Mouse (Mus musculus) thymus, adult 2 months (tissue): ENCODE data around the gene Rab23. TPM values are rescaled to one million over a fixed set of nuclear protein-coding genes. Genes with fewer than 3 reads are reported as not detected.
A peak's percentile ranks its signal among the peaks of the same experiment; 100 is the strongest.

Experiments used
- DNase-seq: peaks from one replicate; pipeline ENCODE4 v3.0.0; 2021
- H3K27ac ChIP-seq: fragments of 200-500 bp; 2 replicates; pipeline ENCODE4 v1.5.1; 2012; ENCODE audit warnings: low read length, control low read depth; ENCODE audit not compliant: control insufficient read depth, insufficient read depth
- H3K27me3 ChIP-seq: fragments of 200-500 bp; 2 replicates; pipeline ENCODE4 v1.6.1; 2012; ENCODE audit warnings: mild to moderate bottlenecking, low read length, moderate library complexity, mixed read lengths; ENCODE audit not compliant: control insufficient read depth, insufficient read depth
- H3K36me3 ChIP-seq: fragments of 200-500 bp; 2 replicates; pipeline ENCODE4 v1.6.1; 2012; ENCODE audit warnings: mild to moderate bottlenecking, low read length, moderate library complexity; ENCODE audit not compliant: control insufficient read depth, insufficient read depth
- H3K4me1 ChIP-seq: fragments of 200-500 bp; replicated peaks from 2 replicates; pipeline ENCODE4 v1.6.1; 2012; ENCODE audit warnings: low read length; ENCODE audit not compliant: control insufficient read depth, insufficient read depth
- H3K4me3 ChIP-seq: fragments of 200-500 bp; 2 replicates; pipeline ENCODE4 v1.5.1; 2012; ENCODE audit warnings: mild to moderate bottlenecking, low read length, control low read depth, moderate library complexity; ENCODE audit not compliant: control insufficient read depth, insufficient read depth
- CTCF ChIP-seq: fragments of 200-500 bp; IDR thresholded peaks from 2 replicates; pipeline ENCODE4 v1.5.1; 2012; ENCODE audit warnings: mild to moderate bottlenecking, control low read depth, low read length, moderate library complexity, borderline replicate concordance; ENCODE audit not compliant: control insufficient read depth, poor library complexity, insufficient read depth; ENCODE audit errors: extremely low read depth
- POLR2A ChIP-seq: fragments of 200-500 bp; IDR thresholded peaks from 2 replicates; pipeline ENCODE4 v1.6.1; 2012; ENCODE audit warnings: mild to moderate bottlenecking, low read length, control low read depth, moderate library complexity; ENCODE audit not compliant: control insufficient read depth, poor library complexity, insufficient read depth; ENCODE audit errors: extremely low read depth
- WGBS: fragments of 180-500 bp; shearing (Covaris S2); methylation state at CpG from one replicate; pipeline ENCODE4 v1.1.7; 2018; 5-methylcytosine and 5-hydroxymethylcytosine counted together
- polyA plus RNA-seq: library from polyadenylated mRNA; depleted of rRNA; stranded (reverse); fragments of >200 nt; gene quantifications from 2 replicates; pipeline ENCODE4 v1.2.3, GENCODE M21; 2012

The Rab23 gene
- polyA plus RNA-seq, 1 experiment, result 3.4 TPM

DNA sequence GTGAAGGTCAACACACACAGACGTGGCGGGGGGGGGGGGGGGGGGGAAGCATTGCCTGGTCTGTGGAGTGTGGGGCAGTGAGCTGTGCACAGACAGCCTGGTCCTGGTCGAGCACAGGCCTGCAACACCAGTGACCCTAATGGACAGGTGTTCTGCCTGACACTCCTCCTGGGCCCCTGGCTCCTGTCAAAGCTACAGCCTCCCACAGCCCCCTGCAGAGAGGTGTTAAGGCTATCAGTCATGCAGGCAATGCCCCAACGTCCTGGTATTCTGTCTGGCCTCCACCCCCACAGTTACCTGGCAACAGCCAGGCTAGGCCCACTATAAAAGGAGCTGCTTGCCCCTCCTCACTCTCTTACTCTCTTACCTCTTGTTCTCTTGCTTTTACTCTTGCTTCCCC is 39.3 kb upstream of the Rab23 start:
- no peak for TF ChIP-seq CTCF
- no peak for TF ChIP-seq POLR2A
- H3K36me3 ChIP-seq, result no peaks in the 10 kb centered on the region
- no peaks in the 10 kb centered on the region for H3K27me3 ChIP-seq
- H3K27ac ChIP-seq, result no peak overlapping the region
- H3K4me3 ChIP-seq, result no peak overlapping the region
- DNase-seq, result no peak
- 88% methylated on average over 4 of the region's 4 CpGs for WGBS
- H3K4me1 ChIP-seq, result no peaks in the 10 kb centered on the region

DNA sequence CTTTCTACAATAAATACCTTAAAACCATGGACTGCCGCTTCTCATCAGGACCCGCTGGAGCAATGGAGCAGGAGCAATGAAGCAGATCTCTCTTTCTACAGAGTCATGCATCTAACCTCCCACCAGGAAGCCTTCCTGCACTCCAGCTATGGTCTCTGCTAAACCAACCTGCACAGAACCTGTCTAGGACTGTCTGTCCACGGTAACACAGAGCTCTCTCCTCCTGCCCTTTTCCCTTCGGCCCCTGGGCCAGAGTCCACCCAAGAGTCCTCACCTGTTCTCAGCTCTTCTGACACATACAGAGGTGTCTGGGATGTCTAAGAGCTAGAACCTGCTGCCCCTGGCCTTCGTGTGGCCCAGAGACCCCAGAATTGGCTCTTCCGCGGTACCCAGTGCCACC is 38.8 kb upstream of the Rab23 start:
- Histone ChIP-seq H3K36me3 (no peaks in the 10 kb centered on the region), H3K4me3 (no peak overlapping the region), H3K27ac (no peak overlapping the region), H3K27me3 (no peaks in the 10 kb centered on the region), H3K4me1 (no peaks in the 10 kb centered on the region)
- no peak for DNase-seq
- TF ChIP-seq POLR2A, result no peak
- TF ChIP-seq CTCF, result no peak
- 94% methylated on average over 7 of the region's 7 CpGs for WGBS

DNA sequence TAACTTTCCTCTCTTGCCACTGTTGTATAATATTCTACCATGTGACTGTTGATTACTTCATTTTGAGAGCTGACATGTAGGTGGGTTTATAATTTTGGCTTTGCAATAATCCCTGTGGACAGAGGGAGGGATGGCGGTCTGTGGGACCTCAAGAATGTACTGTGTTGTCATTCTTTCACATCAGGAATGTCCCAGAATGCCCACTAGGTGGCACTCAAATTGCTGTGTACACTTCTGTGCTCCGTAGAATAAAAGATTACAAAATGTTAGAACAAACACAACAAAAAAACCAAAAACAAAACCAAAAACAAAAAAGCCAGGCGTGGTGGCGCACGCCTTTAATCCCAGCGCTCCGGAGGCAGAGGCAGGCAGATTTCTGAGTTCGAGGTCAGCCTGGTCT is 35.2 kb upstream of the Rab23 start:
- Histone ChIP-seq H3K4me1 (no peaks in the 10 kb centered on the region), H3K36me3 (no peaks in the 10 kb centered on the region), H3K4me3 (no peak overlapping the region), H3K27ac (no peak overlapping the region), H3K27me3 (no peaks in the 10 kb centered on the region)
- no peak for TF ChIP-seq CTCF
- WGBS, result 59% methylated on average over 8 of the region's 8 CpGs
- DNase-seq, result peak; percentile 26

DNA sequence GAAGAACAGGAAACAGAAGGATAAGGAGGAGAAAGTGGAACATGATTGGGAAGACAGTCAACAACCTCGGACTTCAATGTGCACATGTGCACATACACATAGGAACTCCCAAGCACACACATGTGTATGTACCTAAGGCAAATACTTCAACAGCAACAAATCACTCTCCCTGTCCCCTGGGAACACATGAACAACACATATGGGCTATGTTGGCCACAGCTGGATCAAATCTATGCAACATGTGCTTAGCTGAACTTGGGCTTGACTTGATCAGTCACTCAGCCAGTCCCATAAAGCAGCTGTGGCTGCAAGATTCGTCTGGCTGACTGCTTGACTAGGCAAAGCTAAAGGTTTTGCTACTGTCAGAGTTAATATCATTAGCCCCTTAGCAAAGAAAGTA is 30.9 kb upstream of the Rab23 start:
- 85% methylated on average over 2 of the region's 2 CpGs for WGBS
- no peak for DNase-seq
- Histone ChIP-seq H3K36me3 (no peaks in the 10 kb centered on the region), H3K27me3 (no peaks in the 10 kb centered on the region), H3K27ac (no peak overlapping the region), H3K4me3 (no peak overlapping the region), H3K4me1 (no peaks in the 10 kb centered on the region)
- TF ChIP-seq CTCF (no peak), POLR2A (no peak)

DNA sequence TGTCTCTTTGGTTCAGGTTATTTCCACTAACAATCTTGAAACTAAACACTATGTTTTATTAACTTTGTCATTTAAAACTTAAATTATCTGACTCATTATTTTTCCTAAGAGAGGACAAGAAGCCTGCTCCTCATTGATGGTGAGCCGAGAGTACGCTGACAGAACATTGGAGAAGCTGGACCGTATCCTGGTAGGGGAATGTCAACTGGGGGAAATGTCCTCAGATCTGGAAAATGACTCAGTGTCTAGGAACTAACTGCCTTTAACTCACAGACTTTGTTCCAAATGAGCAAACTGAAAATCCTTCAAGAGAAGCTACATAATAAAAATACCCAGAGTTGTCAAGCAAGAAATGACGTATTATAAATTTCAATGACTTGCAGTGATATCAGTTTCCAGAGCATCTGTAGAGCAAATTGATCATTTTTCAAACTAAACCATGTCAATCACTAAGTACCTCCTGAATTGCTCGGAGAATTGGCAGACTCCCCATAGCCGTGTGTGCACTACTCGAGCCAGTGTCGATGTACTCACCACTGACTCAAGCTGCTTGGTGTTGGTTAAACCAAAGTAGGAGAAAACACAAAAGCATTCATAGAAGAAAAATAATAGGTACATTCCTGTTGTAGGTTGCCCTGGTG is 30.1 kb upstream of the Rab23 start:
- WGBS, result 88% methylated on average over 8 of the region's 8 CpGs
- DNase-seq, result no peak
- no peak for TF ChIP-seq POLR2A
- TF ChIP-seq CTCF, result no peak
- Histone ChIP-seq H3K36me3 (no peaks in the 10 kb centered on the region), H3K4me1 (no peaks in the 10 kb centered on the region), H3K27ac (no peak overlapping the region), H3K27me3 (no peaks in the 10 kb centered on the region), H3K4me3 (no peak overlapping the region)

DNA sequence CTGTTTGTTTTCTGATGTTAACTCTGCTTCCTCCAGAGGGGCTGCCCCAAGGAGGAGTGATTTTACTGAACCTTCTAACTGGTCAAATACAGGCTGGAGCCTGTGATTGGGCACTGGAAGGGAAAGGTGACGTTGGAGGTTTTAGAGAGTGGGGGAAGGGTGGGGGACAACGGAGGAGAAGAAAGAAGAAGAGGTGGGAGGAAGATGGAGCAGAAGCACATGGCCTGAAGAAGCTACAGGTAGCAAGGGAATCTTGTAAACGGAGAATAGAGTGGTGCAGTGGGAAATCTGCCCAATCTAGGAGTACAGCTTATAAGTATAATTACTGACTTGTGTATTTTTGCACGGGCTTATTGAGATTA is 29.6 kb upstream of the Rab23 start:
- TF ChIP-seq POLR2A, result no peak
- no peak for TF ChIP-seq CTCF
- Histone ChIP-seq H3K36me3 (no peaks in the 10 kb centered on the region), H3K27ac (no peak overlapping the region), H3K4me1 (no peaks in the 10 kb centered on the region), H3K4me3 (no peak overlapping the region), H3K27me3 (no peaks in the 10 kb centered on the region)
- WGBS, result 54% methylated on average over 4 of the region's 4 CpGs
- no peak for DNase-seq

DNA sequence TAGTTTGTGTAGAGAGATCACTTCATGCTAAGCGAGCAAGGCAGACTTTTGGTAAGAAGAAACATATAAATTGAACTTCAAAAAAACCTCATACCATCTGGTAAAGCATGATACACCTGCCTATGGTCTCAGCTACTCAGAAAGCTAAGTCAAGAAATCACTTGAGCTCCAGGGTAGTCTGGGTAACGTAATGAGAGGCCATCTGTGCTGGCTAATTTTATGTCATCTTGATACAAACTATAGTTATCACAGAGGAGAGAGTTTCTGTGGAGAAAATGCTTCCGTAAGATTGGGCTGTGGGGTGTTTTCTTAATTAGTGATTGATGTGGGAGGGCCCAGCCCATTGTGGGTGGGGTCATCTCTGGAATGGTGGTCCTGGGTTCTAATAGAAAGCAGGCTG is 25.8 kb upstream of the Rab23 start:
- Histone ChIP-seq H3K27me3 (no peaks in the 10 kb centered on the region), H3K36me3 (no peaks in the 10 kb centered on the region), H3K4me1 (no peaks in the 10 kb centered on the region), H3K4me3 (no peak overlapping the region), H3K27ac (no peak overlapping the region)
- 81% methylated on average over 3 of the region's 3 CpGs for WGBS
- DNase-seq, result no peak
- TF ChIP-seq CTCF (no peak), POLR2A (no peak)

DNA sequence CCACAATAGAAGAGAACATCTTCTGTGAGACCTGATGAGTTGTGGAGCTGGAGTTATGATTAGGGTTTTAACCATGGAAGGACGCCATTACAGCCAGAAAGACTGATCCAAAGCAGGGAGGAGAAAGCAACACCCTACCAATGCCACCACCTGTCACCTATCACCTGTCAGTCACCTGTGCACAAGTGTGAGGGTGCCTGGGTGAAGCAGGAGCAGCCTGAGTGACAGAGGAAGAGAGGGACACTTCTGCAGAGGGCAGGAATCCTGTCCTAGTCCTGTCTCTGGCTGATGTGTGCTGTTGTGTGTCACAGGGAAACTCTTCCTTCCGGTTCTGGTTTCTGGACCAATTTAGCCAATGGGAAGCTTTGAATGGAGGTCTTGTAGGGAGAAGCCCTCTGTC is 23.7 kb upstream of the Rab23 start:
- no peak overlapping the region for H3K4me3 ChIP-seq
- WGBS, result 95% methylated on average over 2 of the region's 2 CpGs
- H3K27ac ChIP-seq, result no peak overlapping the region
- no peaks in the 10 kb centered on the region for H3K4me1 ChIP-seq
- H3K27me3 ChIP-seq, result no peaks in the 10 kb centered on the region
- H3K36me3 ChIP-seq, result no peaks in the 10 kb centered on the region
- DNase-seq, result no peak
- TF ChIP-seq POLR2A, result no peak
- TF ChIP-seq CTCF, result no peak
